Mouse (Mus musculus): Measurements from ENCODE around the gene Zc3h8.

GRCm38 (mm10) chr2:128984746-128985145 is 40.9 kb upstream of the Zc3h8 start:
- TF ChIP-seq FLI1 (IDR thresholded peaks at IDR 0.05; ENCODE audit: low read length) (no peak), GATA1 (IDR thresholded peaks at IDR 0.05; ENCODE audit: borderline replicate concordance, low read length) (no peak)

Measured in megakaryocyte, embryonic 14.5 days (primary cell).